24 mouse cellular contexts compared by ENCODE assay signal in genomic region chr14:28837117-28837516, GRCm38 (mm10).
DNase-seq lines count a peak whose midpoint lies in the region; ATAC-seq lines count a peak whose summit lies in the region.
"Had no signal": no experiment of that assay in that cellular context is flagged by ENCODE, and none has a peak within 500 bp of the region (broad histone marks: within the 10 kb centered on the region; RNA-seq: fewer than 3 reads in every experiment).

No protein-coding gene starts in this region.

- no peak overlapping the region for H3K9ac ChIP-seq in heart, embryonic 15.5 days
- H3K9ac ChIP-seq in heart, embryonic 11.5 days (ENCODE audit: low read depth, low read length), result no peak overlapping the region
- no peak overlapping the region for H3K9ac ChIP-seq in forebrain, embryonic 12.5 days
- no peak overlapping the region for H3K9ac ChIP-seq in hindbrain, embryonic 11.5 days (ENCODE audit: low read depth, low read length)
- H3K9ac ChIP-seq: embryonic facial prominence, embryonic 13.5 days; forebrain, embryonic 13.5 days; heart, embryonic 13.5 days; hindbrain, embryonic 13.5 days; intestine, embryonic 15.5 days had no signal

- no peaks in the 10 kb centered on the region for H3K36me3 ChIP-seq in heart, embryonic 15.5 days
- no peaks in the 10 kb centered on the region for H3K36me3 ChIP-seq in heart, embryonic 11.5 days (ENCODE audit: control insufficient read depth, insufficient read depth, low read length)
- H3K36me3 ChIP-seq in limb, embryonic 10.5 days, result no peaks in the 10 kb centered on the region
- H3K36me3 ChIP-seq in forebrain, embryonic 12.5 days (replicated peaks), result no peaks in the 10 kb centered on the region
- H3K36me3 ChIP-seq in hindbrain, embryonic 11.5 days (ENCODE audit: control insufficient read depth, insufficient read depth, low read length), result no peaks in the 10 kb centered on the region
- H3K36me3 ChIP-seq: embryonic facial prominence, embryonic 13.5 days; heart, embryonic 13.5 days; hindbrain, embryonic 13.5 days; intestine, embryonic 15.5 days had no signal

- ATAC-seq in heart, embryonic 15.5 days (replicated peaks; ENCODE audit: insufficient number of reproducible peaks, insufficient read depth, low FRiP score, low read depth), result 0 out of 2 replicates have a peak, but pooled peaks have one; percentile 22
- no peak for ATAC-seq in heart, embryonic 11.5 days (replicated peaks; ENCODE audit: insufficient number of reproducible peaks, low FRiP score, low TSS enrichment)
- ATAC-seq in forebrain, embryonic 12.5 days (ENCODE audit: low FRiP score), result no peak
- ATAC-seq in hindbrain, embryonic 11.5 days (ENCODE audit: low FRiP score), result no peak
- ATAC-seq: forebrain, embryonic 13.5 days; forebrain, embryonic 16.5 days; hindbrain, embryonic 16.5 days; intestine, embryonic 15.5 days; Patski had no signal

- H3K27me3 ChIP-seq in heart, embryonic 15.5 days, result no peaks in the 10 kb centered on the region
- H3K27me3 ChIP-seq in heart, embryonic 11.5 days (ENCODE audit: control insufficient read depth, insufficient read depth, low read length), result no peaks in the 10 kb centered on the region
- no peaks in the 10 kb centered on the region for H3K27me3 ChIP-seq in limb, embryonic 10.5 days (ENCODE audit: low read depth, poor library complexity, severe bottlenecking)
- no peaks in the 10 kb centered on the region for H3K27me3 ChIP-seq in forebrain, embryonic 12.5 days
- H3K27me3 ChIP-seq in hindbrain, embryonic 11.5 days (ENCODE audit: control insufficient read depth, insufficient read depth, low read length), result no peaks in the 10 kb centered on the region
- H3K27me3 ChIP-seq: embryonic facial prominence, embryonic 13.5 days; forebrain, embryonic 13.5 days; heart, embryonic 13.5 days; hindbrain, embryonic 13.5 days; intestine, embryonic 15.5 days; Patski had no signal

- peak; percentile 2 for DNase-seq in thymus, postnatal 0 days (ENCODE audit: low spot score)
- DNase-seq in thymus, postnatal 36 days, result no peak
- peak; percentile 12 for DNase-seq in c-Kit-positive CD71-negative TER-119-negative erythroid progenitor cells, embryonic 14.5 days (ENCODE audit: low read depth)
- DNase-seq in limb, embryonic 10.5 days (ENCODE audit: low spot score), result no peak
- no peak for DNase-seq in hindbrain, embryonic 11.5 days (ENCODE audit: low spot score)
- DNase-seq: adrenal gland, postnatal 10 days; cerebellum, adult 18-20 months; cerebellum, adult 9-10 months; cerebellum, postnatal 14 days; gastrocnemius, postnatal 10 days; gastrocnemius, postnatal 36 days; kidney, adult 11 months had no signal

- H3K27ac ChIP-seq in heart, embryonic 15.5 days, result no peak overlapping the region
- H3K27ac ChIP-seq in heart, embryonic 11.5 days (ENCODE audit: low read depth, low read length), result no peak overlapping the region
- peak overlapping the region; percentile 46 for H3K27ac ChIP-seq in limb, embryonic 10.5 days
- H3K27ac ChIP-seq in forebrain, embryonic 12.5 days, result no peak overlapping the region
- no peak overlapping the region for H3K27ac ChIP-seq in hindbrain, embryonic 11.5 days (ENCODE audit: low read depth, low read length)
- H3K27ac ChIP-seq: embryonic facial prominence, embryonic 13.5 days; forebrain, embryonic 13.5 days; heart, embryonic 13.5 days; hindbrain, embryonic 13.5 days; intestine, embryonic 15.5 days had no signal

- no peaks in the 10 kb centered on the region for H3K9me3 ChIP-seq in heart, embryonic 15.5 days (replicated peaks)
- no peaks in the 10 kb centered on the region for H3K9me3 ChIP-seq in heart, embryonic 11.5 days (replicated peaks; ENCODE audit: control insufficient read depth, low read length)
- H3K9me3 ChIP-seq in limb, embryonic 10.5 days (replicated peaks), result no peaks in the 10 kb centered on the region
- no peaks in the 10 kb centered on the region for H3K9me3 ChIP-seq in forebrain, embryonic 12.5 days
- no peaks in the 10 kb centered on the region for H3K9me3 ChIP-seq in hindbrain, embryonic 11.5 days (ENCODE audit: control insufficient read depth, low read length)
- H3K9me3 ChIP-seq: embryonic facial prominence, embryonic 13.5 days; forebrain, embryonic 13.5 days; heart, embryonic 13.5 days; hindbrain, embryonic 13.5 days; intestine, embryonic 15.5 days had no signal

- no peak overlapping the region for H3K4me3 ChIP-seq in heart, embryonic 15.5 days
- H3K4me3 ChIP-seq in heart, embryonic 11.5 days (ENCODE audit: low read depth, low read length), result no peak overlapping the region
- H3K4me3 ChIP-seq in limb, embryonic 10.5 days, result no peak overlapping the region
- H3K4me3 ChIP-seq in forebrain, embryonic 12.5 days (replicated peaks), result no peak overlapping the region
- H3K4me3 ChIP-seq in hindbrain, embryonic 11.5 days (ENCODE audit: low read depth, low read length), result no peak overlapping the region
- H3K4me3 ChIP-seq: embryonic facial prominence, embryonic 13.5 days; erythroblast, embryonic 14.5 days; forebrain, embryonic 13.5 days; heart, embryonic 13.5 days; hindbrain, embryonic 13.5 days; intestine, embryonic 15.5 days had no signal

- no peaks in the 10 kb centered on the region for H3K4me1 ChIP-seq in heart, embryonic 15.5 days (replicated peaks)
- no peaks in the 10 kb centered on the region for H3K4me1 ChIP-seq in heart, embryonic 11.5 days (ENCODE audit: control insufficient read depth, insufficient read depth, low read length)
- peaks cover 8% of the 10 kb centered on the region for H3K4me1 ChIP-seq in limb, embryonic 10.5 days
- no peaks in the 10 kb centered on the region for H3K4me1 ChIP-seq in forebrain, embryonic 12.5 days
- no peaks in the 10 kb centered on the region for H3K4me1 ChIP-seq in hindbrain, embryonic 11.5 days (replicated peaks; ENCODE audit: control insufficient read depth, insufficient read depth, low read length)
- H3K4me1 ChIP-seq: forebrain, embryonic 13.5 days; heart, embryonic 13.5 days; hindbrain, embryonic 13.5 days; intestine, embryonic 15.5 days had no signal

- H3K4me2 ChIP-seq in heart, embryonic 15.5 days, result no peak overlapping the region
- no peak overlapping the region for H3K4me2 ChIP-seq in heart, embryonic 11.5 days
- no peak overlapping the region for H3K4me2 ChIP-seq in forebrain, embryonic 12.5 days
- no peak overlapping the region for H3K4me2 ChIP-seq in hindbrain, embryonic 11.5 days (replicated peaks; ENCODE audit: low read depth, low read length)
- H3K4me2 ChIP-seq: embryonic facial prominence, embryonic 13.5 days; forebrain, embryonic 13.5 days; heart, embryonic 13.5 days; hindbrain, embryonic 13.5 days; intestine, embryonic 15.5 days had no signal

Comparison
In these comparisons a context has a peak if more than half of its experiments do, and no peak if none do; other contexts are left out.
1. DNase-seq: peak in thymus, postnatal 0 days (single experiment) and c-Kit-positive CD71-negative TER-119-negative erythroid progenitor cells, embryonic 14.5 days (single experiment); none in thymus, postnatal 36 days (0 of 2), limb, embryonic 10.5 days (single experiment) and hindbrain, embryonic 11.5 days (single experiment).